Mouse (Mus musculus) T-helper 1 cell (primary cell): ENCODE measurements around the gene Olfr549.

Experiments
- in situ Hi-C: fragments of 300-600 bp; cut with MboI, MseI; formaldehyde crosslinking; loops from one replicate; pipeline ENCODE4 v1.15.1; 2025; ENCODE audit warnings: high pct_unique_total_duplicates

The Olfr549 gene

GRCm38 (mm10) chr7:102575998-102576397 lies 26.3 kb downstream of the Olfr549 start:
- in situ Hi-C loops, result loop anchor here (5.0 kb wide), 1 partner anchor 61 kb away; the partner anchor contains the start of gene Olfr554

- in situ Hi-C loops, result no loop called here
These were observed 42.1 kb downstream of the Olfr549 start, which contains the start of gene Olfr551 for GRCm38 (mm10) chr7:102591786-102592185. TSS of gene Olfr551 (minus strand) at chr7:102591886.

- in situ Hi-C loops, result no loop called here
These were observed 47.8 kb downstream of the Olfr549 start, which contains the start of gene Olfr552 for GRCm38 (mm10) chr7:102597378-102598031. TSS of gene Olfr552 (plus strand) at chr7:102597770.
